ENCODE assay signal across 10 mouse cellular contexts in genomic region chr11:72468525-72468924, GRCm38 (mm10). TPM values are rescaled to one million over a fixed set of nuclear protein-coding genes. Genes with fewer than 3 reads are reported as not detected.
DNase-seq lines count a peak whose midpoint lies in the region; ATAC-seq and TF ChIP-seq lines count a peak whose summit lies in the region.
"Had no signal": no experiment of that assay in that cellular context is flagged by ENCODE, and none has a peak within 500 bp of the region (broad histone marks: within the 10 kb centered on the region; RNA-seq: fewer than 3 reads in every experiment).

No protein-coding gene starts in this region.

- H3K36me3 ChIP-seq in kidney, embryonic 15.5 days: no peaks in the 10 kb centered on the region
- peaks cover 86% of the 10 kb centered on the region for H3K36me3 ChIP-seq in G1E (replicated peaks)
- no peaks in the 10 kb centered on the region for H3K36me3 ChIP-seq in intestine, embryonic 15.5 days

- H3K27me3 ChIP-seq in kidney, embryonic 15.5 days: no peaks in the 10 kb centered on the region
- H3K27me3 ChIP-seq in G1E (ENCODE audit: insufficient read depth, low read length): no peaks in the 10 kb centered on the region
- H3K27me3 ChIP-seq in intestine, embryonic 15.5 days (replicated peaks): no peaks in the 10 kb centered on the region

- WGBS in kidney, embryonic 15.5 days: 73% methylated on average over 5 of the region's 5 CpGs
- 77% methylated on average over 5 of the region's 5 CpGs for WGBS in intestine, embryonic 15.5 days

- H3K4me1 ChIP-seq in kidney, embryonic 15.5 days: peaks cover 71% of the 10 kb centered on the region
- H3K4me1 ChIP-seq in G1E (ENCODE audit: insufficient read depth, low read depth, low read length): peaks cover 99% of the 10 kb centered on the region
- peaks cover 41% of the 10 kb centered on the region for H3K4me1 ChIP-seq in brown adipose tissue, adult 24 weeks (ENCODE audit: control insufficient read depth, insufficient read depth, insufficient read length, low read length)
- peaks cover 43% of the 10 kb centered on the region for H3K4me1 ChIP-seq in intestine, embryonic 15.5 days (replicated peaks)

- no peak overlapping the region for H3K4me3 ChIP-seq in kidney, embryonic 15.5 days (replicated peaks)
- H3K4me3 ChIP-seq in G1E (ENCODE audit: low read depth, low read length): peak overlapping the region; percentile 45; the same call in 1 of the 2 replicates
- H3K4me3 ChIP-seq in brown adipose tissue, adult 24 weeks (ENCODE audit: insufficient read depth, low read depth, low read length): no peak overlapping the region
- no peak overlapping the region for H3K4me3 ChIP-seq in intestine, embryonic 15.5 days (replicated peaks)

- TF ChIP-seq CTCF in G1E (IDR thresholded peaks at IDR 0.05; ENCODE audit: low read depth, low read length): no peak

- DNase-seq in kidney, postnatal 14 days: no peak
- no peak for DNase-seq in G1E (ENCODE audit: low spot score)
- DNase-seq in layer of hippocampus, adult 9-11 months: no peak
- DNase-seq in layer of hippocampus, adult 9-10 months (ENCODE audit: low spot score): no peak
- no peak for DNase-seq in ovary, adult 18-20 months (ENCODE audit: low spot score)
- DNase-seq: cerebellum, postnatal 36 days had no signal

- no peak for ATAC-seq in kidney, embryonic 15.5 days (replicated peaks; ENCODE audit: low FRiP score)
- no peak for ATAC-seq in G1E (ENCODE audit: extremely low read depth, insufficient number of reproducible peaks, low FRiP score, poor library complexity, severe bottlenecking)
- no peak for ATAC-seq in intestine, embryonic 15.5 days

- H3K9me3 ChIP-seq in kidney, embryonic 15.5 days (replicated peaks): no peaks in the 10 kb centered on the region
- no peaks in the 10 kb centered on the region for H3K9me3 ChIP-seq in G1E (replicated peaks)
- no peaks in the 10 kb centered on the region for H3K9me3 ChIP-seq in intestine, embryonic 15.5 days

- no peak overlapping the region for H3K9ac ChIP-seq in kidney, embryonic 15.5 days
- H3K9ac ChIP-seq in intestine, embryonic 15.5 days: no peak overlapping the region

- H3K27ac ChIP-seq in kidney, embryonic 15.5 days: peak overlapping the region; percentile 81
- peak overlapping the region; percentile 84 for H3K27ac ChIP-seq in brown adipose tissue, adult 24 weeks (replicated peaks; ENCODE audit: low read depth, low read length)
- H3K27ac ChIP-seq in intestine, embryonic 15.5 days: peak overlapping the region; percentile 24; the same call in 1 of the 2 replicates

- H3K4me2 ChIP-seq in kidney, embryonic 15.5 days: no peak overlapping the region
- H3K4me2 ChIP-seq in intestine, embryonic 15.5 days (replicated peaks): no peak overlapping the region

RNA-seq across cellular contexts. Expression of gene Spns2, which starts 21.2 kb away (rescaled TPM):
- polyA plus RNA-seq in kidney, embryonic 15.5 days (2015; fragmentation: Nextera tagmentation; extraction: Ambion mirVana): 2.9 and 3.4 TPM in 2 replicates
- total RNA-seq in G1E (2014; fragmentation: Nextera tagmentation): 129 and 145 TPM in 2 replicates
- 29.3 and 40.8 TPM in 2 replicates for total RNA-seq in G1E (2017)
- 69.2 and 113 TPM in 2 replicates for polyA plus RNA-seq in G1E (2012)
- polyA plus RNA-seq in brown adipose tissue, adult 24 weeks (2012; ENCODE audit: insufficient read depth, insufficient read length, missing spikeins): 3.2 and 3.5 TPM in 2 replicates
- 5.3 and 5.6 TPM in 2 replicates for polyA plus RNA-seq in intestine, embryonic 15.5 days (2015; fragmentation: Nextera tagmentation; extraction: Ambion mirVana)

RNA-seq across cellular contexts. Expression of gene Mybbp1a, which starts 27.4 kb away (rescaled TPM):
- 162 and 184 TPM in 2 replicates for polyA plus RNA-seq in kidney, embryonic 15.5 days (2015; fragmentation: Nextera tagmentation; extraction: Ambion mirVana)
- total RNA-seq in G1E (2014; fragmentation: Nextera tagmentation) (496 and 593 TPM in 2 replicates), G1E (2017) (96.8 and 125 TPM in 2 replicates)
- 195 and 253 TPM in 2 replicates for polyA plus RNA-seq in G1E (2012)
- polyA plus RNA-seq in brown adipose tissue, adult 24 weeks (2012; ENCODE audit: insufficient read depth, insufficient read length, missing spikeins): 23.2 and 24.3 TPM in 2 replicates
- polyA plus RNA-seq in intestine, embryonic 15.5 days (2015; fragmentation: Nextera tagmentation; extraction: Ambion mirVana): 171 and 172 TPM in 2 replicates

RNA-seq across cellular contexts. Expression of gene Ggt6, which starts 33.2 kb away (rescaled TPM):
- 0.87 and 0.95 TPM in 2 replicates for polyA plus RNA-seq in kidney, embryonic 15.5 days (2015; fragmentation: Nextera tagmentation; extraction: Ambion mirVana)
- not detected in 2 replicates for total RNA-seq in G1E (2014; fragmentation: Nextera tagmentation)
- total RNA-seq in G1E (2017): 0.05 TPM in 1 of 2 replicates, not detected in the other
- polyA plus RNA-seq in G1E (2012): not detected in 2 replicates
- 0.99 TPM in 1 of 2 replicates, not detected in the other for polyA plus RNA-seq in brown adipose tissue, adult 24 weeks (2012; ENCODE audit: insufficient read depth, insufficient read length, missing spikeins)
- 11.5 and 14.4 TPM in 2 replicates for polyA plus RNA-seq in intestine, embryonic 15.5 days (2015; fragmentation: Nextera tagmentation; extraction: Ambion mirVana)
- total RNA-seq: neutrophil, adult 5-6 weeks had no signal

RNA-seq across cellular contexts. Expression of gene Smtnl2, which starts 57.0 kb away (rescaled TPM):
- 109 and 111 TPM in 2 replicates for polyA plus RNA-seq in kidney, embryonic 15.5 days (2015; fragmentation: Nextera tagmentation; extraction: Ambion mirVana)
- not detected in 2 replicates for total RNA-seq in G1E (2014; fragmentation: Nextera tagmentation)
- 0.06 and 0.11 TPM in 2 replicates for total RNA-seq in G1E (2017)
- not detected in 2 replicates for polyA plus RNA-seq in G1E (2012)
- 8.2 and 14.4 TPM in 2 replicates for polyA plus RNA-seq in brown adipose tissue, adult 24 weeks (2012; ENCODE audit: insufficient read depth, insufficient read length, missing spikeins)
- 41.9 and 45.0 TPM in 2 replicates for polyA plus RNA-seq in intestine, embryonic 15.5 days (2015; fragmentation: Nextera tagmentation; extraction: Ambion mirVana)
- total RNA-seq: neutrophil, adult 5-6 weeks had no signal

Comparison
In these comparisons a context has a peak if more than half of its experiments do, and no peak if none do; other contexts are left out.
1. H3K27ac ChIP-seq: peak in every context shown above with its lines; median percentile 84 in brown adipose tissue, adult 24 weeks; 81 in kidney, embryonic 15.5 days; 24 in intestine, embryonic 15.5 days.
2. RNA of gene Spns2, which starts 21.2 kb away (polyA plus RNA-seq): 69.2 to 113 TPM in G1E; 5.3 to 5.6 TPM in intestine, embryonic 15.5 days, 3.2 to 3.5 TPM in brown adipose tissue, adult 24 weeks and 2.9 to 3.4 TPM in kidney, embryonic 15.5 days; every median in the first group is over 10 times any median in the second.